9 mouse cellular contexts compared by ENCODE assay signal in genomic region chr19:17030276-17030675, GRCm38 (mm10).
DNase-seq lines count a peak whose midpoint lies in the region; ATAC-seq and TF ChIP-seq lines count a peak whose summit lies in the region.
"Had no signal": no experiment of that assay in that cellular context is flagged by ENCODE, and none has a peak within 500 bp of the region (broad histone marks: within the 10 kb centered on the region; RNA-seq: fewer than 3 reads in every experiment).

No protein-coding gene starts in this region.

- no peak overlapping the region for H3K27ac ChIP-seq in cerebellum, adult 2 months (ENCODE audit: insufficient read depth, low read length)
- no peak overlapping the region for H3K27ac ChIP-seq in midbrain, embryonic 10.5 days (replicated peaks)
- no peak overlapping the region for H3K27ac ChIP-seq in stomach, postnatal 0 days (replicated peaks)
- H3K27ac ChIP-seq: lung, embryonic 15.5 days had no signal

- TF ChIP-seq EP300 in stomach, postnatal 0 days (optimal IDR thresholded peaks at IDR 0.05) = no peak

- no peaks in the 10 kb centered on the region for H3K4me1 ChIP-seq in cerebellum, adult 2 months (ENCODE audit: control insufficient read depth, insufficient read depth, low read length)
- peaks cover 14% of the 10 kb centered on the region for H3K4me1 ChIP-seq in midbrain, embryonic 10.5 days
- no peaks in the 10 kb centered on the region for H3K4me1 ChIP-seq in stomach, postnatal 0 days (replicated peaks; ENCODE audit: control insufficient read depth, insufficient read depth)
- H3K4me1 ChIP-seq: lung, embryonic 15.5 days had no signal

- no peak for ATAC-seq in stomach, postnatal 0 days (ENCODE audit: low FRiP score, low TSS enrichment)

- H3K4me3 ChIP-seq in cerebellum, adult 2 months (replicated peaks; ENCODE audit: insufficient read depth, low read depth, low read length) = no peak overlapping the region
- no peak overlapping the region for H3K4me3 ChIP-seq in midbrain, embryonic 10.5 days
- H3K4me3 ChIP-seq in stomach, postnatal 0 days (ENCODE audit: low read depth, low read length) = no peak overlapping the region
- H3K4me3 ChIP-seq: lung, embryonic 15.5 days had no signal

- no peak overlapping the region for H3K4me2 ChIP-seq in stomach, postnatal 0 days (replicated peaks; ENCODE audit: low read depth)
- H3K4me2 ChIP-seq: lung, embryonic 15.5 days had no signal

- H3K27me3 ChIP-seq in cerebellum, adult 2 months (ENCODE audit: control insufficient read depth, insufficient read depth, low read length) = no peaks in the 10 kb centered on the region; the same call in 1 of the 2 replicates
- no peaks in the 10 kb centered on the region for H3K27me3 ChIP-seq in midbrain, embryonic 10.5 days (ENCODE audit: low read depth, poor library complexity, severe bottlenecking)
- no peaks in the 10 kb centered on the region for H3K27me3 ChIP-seq in stomach, postnatal 0 days (ENCODE audit: control insufficient read depth, insufficient read depth, low read length)
- H3K27me3 ChIP-seq: lung, embryonic 15.5 days had no signal

- peak; percentile 7 to 25 for DNase-seq in cerebellum, adult 2 months
- no peak for DNase-seq in cerebellum, adult 11-12 months
- peak; percentile 57 for DNase-seq in ES-CJ7 (ENCODE audit: low read depth, low spot score)
- peak; percentile 52 for DNase-seq in c-Kit-positive CD71-positive TER-119-positive erythroid progenitor cells, embryonic 14.5 days (ENCODE audit: low spot score)
- peak; percentile 9 to 79 for DNase-seq in frontal cortex, adult 2 months (ENCODE audit: extremely low spot score in 1 of 2, low spot score in 1 of 2)
- peak; percentile 76 to 80 for DNase-seq in layer of hippocampus, postnatal 10 days (ENCODE audit: low spot score in 2 of 2)
- peak; percentile 66 for DNase-seq in midbrain, embryonic 10.5 days (ENCODE audit: low spot score)
- peak; percentile 69 for DNase-seq in stomach, postnatal 0 days (ENCODE audit: low spot score)

- TF ChIP-seq CTCF in cerebellum, adult 2 months (IDR thresholded peaks at IDR 0.05; ENCODE audit: borderline replicate concordance, insufficient read depth, low read depth, low read length) = peak; percentile 62; the same call in 1 of the 2 replicates
- TF ChIP-seq CTCF in stomach, postnatal 0 days (IDR thresholded peaks at IDR 0.05; ENCODE audit: low read depth) = peak; percentile 94

- no peaks in the 10 kb centered on the region for H3K36me3 ChIP-seq in midbrain, embryonic 10.5 days
- no peaks in the 10 kb centered on the region for H3K36me3 ChIP-seq in stomach, postnatal 0 days (ENCODE audit: control insufficient read depth, insufficient read depth, low read length)
- H3K36me3 ChIP-seq: lung, embryonic 15.5 days had no signal

- TF ChIP-seq POLR2A in cerebellum, adult 2 months (IDR thresholded peaks at IDR 0.05; ENCODE audit: borderline replicate concordance, insufficient read depth, low read length) = no peak

- WGBS in cerebellum, adult 2 months = 10% methylated on average over 3 of the region's 3 CpGs
- WGBS in midbrain, embryonic 10.5 days = 6% methylated on average over 3 of the region's 3 CpGs
- WGBS in stomach, postnatal 0 days = 4% methylated on average over 3 of the region's 3 CpGs

- H3K9ac ChIP-seq in stomach, postnatal 0 days (ENCODE audit: low read length) = no peak overlapping the region
- H3K9ac ChIP-seq: lung, embryonic 15.5 days had no signal

- H3K9me3 ChIP-seq in midbrain, embryonic 10.5 days (replicated peaks) = no peaks in the 10 kb centered on the region
- no peaks in the 10 kb centered on the region for H3K9me3 ChIP-seq in stomach, postnatal 0 days (ENCODE audit: control insufficient read depth, low read length)
- H3K9me3 ChIP-seq: lung, embryonic 15.5 days had no signal
